Mouse (Mus musculus) liver, embryonic 16.5 days (tissue): ENCODE measurements around the gene Gm45021. TPM values are rescaled to one million over a fixed set of nuclear protein-coding genes. Genes with fewer than 3 reads are reported as not detected.

ENCODE experiments used
- ATAC-seq: fragments of 200-750 bp; cut with Nextera tagmentation; 2 replicates; pipeline ENCODE4 v1.8.0; 2017; ENCODE audit warnings: low read depth, mild to moderate bottlenecking, moderate number of reproducible peaks, moderate library complexity
- H3K27ac ChIP-seq: fragments of 300-500 bp; sonication (generic); 2 replicates; pipeline ENCODE4 v1.5.1; 2014; ENCODE audit warnings: mild to moderate bottlenecking, low read length
- H3K27me3 ChIP-seq: fragments of 300-500 bp; sonication (generic); 2 replicates; pipeline ENCODE4 v1.6.1; 2014; ENCODE audit warnings: low read depth, low read length, mixed read lengths; ENCODE audit not compliant: control insufficient read depth, insufficient read depth
- H3K36me3 ChIP-seq: fragments of 300-500 bp; sonication (generic); 2 replicates; pipeline ENCODE4 v1.6.1; 2014; ENCODE audit warnings: mild to moderate bottlenecking; ENCODE audit not compliant: control insufficient read depth, insufficient read depth
- H3K4me1 ChIP-seq: fragments of 300-500 bp; sonication (generic); 2 replicates; pipeline ENCODE4 v1.6.1; 2014; ENCODE audit warnings: low read depth, low read length, mixed read lengths; ENCODE audit not compliant: control insufficient read depth
- H3K4me2 ChIP-seq: fragments of 300-500 bp; sonication (generic); 2 replicates; pipeline ENCODE4 v1.6.1; 2014; ENCODE audit warnings: low read depth, low read length, mixed read lengths
- H3K4me3 ChIP-seq: fragments of 300-500 bp; sonication (generic); 2 replicates; pipeline ENCODE4 v1.5.1; 2014; ENCODE audit warnings: low read depth, mild to moderate bottlenecking, low read length
- H3K9ac ChIP-seq: fragments of 300-500 bp; sonication (generic); 2 replicates; pipeline ENCODE4 v1.6.1; 2014; ENCODE audit warnings: low read depth, low read length
- H3K9me3 ChIP-seq: fragments of 300-500 bp; sonication (generic); replicated peaks from 2 replicates; pipeline ENCODE4 v1.6.1; 2016; ENCODE audit warnings: low read length; ENCODE audit not compliant: control insufficient read depth
- WGBS: fragments of 180-500 bp; shearing (Covaris S2); extraction: QIAGEN DNeasy Blood & Tissue Kit; methylation state at CpG from one replicate; pipeline ENCODE4 v1.1.7; 2014; ENCODE audit not compliant: insufficient replicate concordance; 5-methylcytosine and 5-hydroxymethylcytosine counted together
- polyA plus RNA-seq: library from polyadenylated mRNA; unstranded; fragments of >200 nt; fragmentation: Nextera tagmentation; extraction: Ambion mirVana; gene quantifications from 2 replicates; pipeline ENCODE4 v1.2.1, GENCODE M21; 2015

Gene Gm45021
- polyA plus RNA-seq = not detected in 2 replicates

DNA sequence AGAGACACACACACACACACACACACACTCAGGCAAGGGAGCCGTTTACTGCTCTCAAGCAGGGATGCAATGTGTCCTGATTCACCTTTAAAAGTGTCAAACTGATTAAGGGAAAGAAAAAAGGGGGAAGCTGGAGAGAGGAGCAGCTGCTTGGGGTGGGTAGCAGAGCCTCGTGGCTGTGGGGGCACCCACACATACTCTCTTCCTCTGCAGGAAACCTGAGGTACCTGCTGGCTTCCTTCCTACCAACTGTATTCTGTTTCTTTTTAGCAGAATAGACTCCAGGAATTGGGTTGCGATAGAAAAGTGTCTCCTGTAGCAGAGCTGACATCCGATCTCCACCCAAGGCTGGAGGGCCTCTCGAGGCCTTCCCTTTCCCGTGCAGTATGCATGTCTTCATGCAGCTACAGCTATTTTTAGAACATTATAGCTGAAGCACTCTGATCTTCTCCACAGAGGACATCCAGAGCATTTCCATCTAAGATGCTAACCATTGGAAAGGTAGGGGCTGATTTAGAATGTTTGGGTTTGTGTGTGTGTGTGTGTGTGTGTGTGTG lies at the start of gene Gm45021:
Gene Gm45021, plus strand, starts transcription at position 417 of the 557 bp plus-strand sequence.
- Histone ChIP-seq H3K9me3 (no peaks in the 10 kb centered on the region), H3K36me3 (no peaks in the 10 kb centered on the region), H3K4me1 (peaks cover 7% of the 10 kb centered on the region), H3K27ac (no peak within 1 kb of the TSS), H3K27me3 (no peaks in the 10 kb centered on the region), H3K9ac (no peak within 1 kb of the TSS), H3K4me3 (no peak within 1 kb of the TSS), H3K4me2 (no peak within 1 kb of the TSS)
- WGBS = 12% methylated on average over 6 of the region's 6 CpGs
- no peak for ATAC-seq

DNA sequence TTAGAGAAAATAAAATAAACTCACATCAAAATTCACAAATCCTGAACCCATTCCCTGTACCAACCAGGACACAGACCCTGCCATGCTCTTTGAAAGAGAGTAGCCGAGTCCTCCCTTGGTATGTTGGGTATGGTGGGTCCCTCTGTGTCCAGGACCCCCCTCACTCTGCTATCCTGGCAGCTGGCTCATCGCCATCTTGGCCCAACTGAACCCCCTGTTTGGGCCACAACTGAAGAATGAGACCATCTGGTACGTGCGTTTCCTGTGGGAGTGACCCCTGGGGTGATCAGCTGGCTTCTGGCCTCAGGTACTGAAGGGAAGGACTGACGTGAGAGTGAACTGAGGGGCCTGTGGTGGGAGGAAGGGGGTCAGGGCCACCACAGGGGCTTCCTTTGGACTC lies 49.5 kb upstream of the Gm45021 start:
- ATAC-seq = no peak
- no peak overlapping the region for H3K4me3 ChIP-seq
- H3K4me2 ChIP-seq = no peak overlapping the region
- H3K36me3 ChIP-seq = no peaks in the 10 kb centered on the region
- no peak overlapping the region for H3K9ac ChIP-seq
- H3K27ac ChIP-seq = no peak overlapping the region
- H3K27me3 ChIP-seq = no peaks in the 10 kb centered on the region
- no peaks in the 10 kb centered on the region for H3K4me1 ChIP-seq
- no peaks in the 10 kb centered on the region for H3K9me3 ChIP-seq
- 58% methylated on average over 5 of the region's 5 CpGs for WGBS

DNA sequence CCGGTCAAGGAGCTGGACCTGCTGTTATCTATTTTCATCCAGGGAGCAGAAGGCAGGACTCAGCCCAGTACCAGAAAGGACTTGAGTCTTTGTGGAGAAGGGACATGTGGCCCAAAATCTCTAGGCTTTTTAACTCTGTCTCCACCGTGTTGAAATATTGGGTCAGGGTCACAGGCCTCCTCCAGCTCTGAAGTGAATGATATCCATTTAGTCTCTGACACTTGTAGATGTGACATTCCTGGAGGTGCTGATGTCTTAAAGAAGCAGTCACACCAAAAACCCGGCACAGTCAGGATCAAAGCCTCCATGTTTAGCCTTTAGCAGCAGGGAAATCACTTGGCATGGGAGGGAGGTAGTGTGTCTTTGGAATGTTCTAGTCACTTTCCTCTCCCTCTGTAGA lies 48.7 kb upstream of the Gm45021 start:
- Histone ChIP-seq H3K27ac (no peak overlapping the region), H3K27me3 (no peaks in the 10 kb centered on the region), H3K4me3 (no peak overlapping the region), H3K9me3 (no peaks in the 10 kb centered on the region), H3K4me2 (no peak overlapping the region), H3K9ac (no peak overlapping the region), H3K36me3 (no peaks in the 10 kb centered on the region), H3K4me1 (no peaks in the 10 kb centered on the region)
- no peak for ATAC-seq
- WGBS = 54% methylated on average over 3 of the region's 3 CpGs

DNA sequence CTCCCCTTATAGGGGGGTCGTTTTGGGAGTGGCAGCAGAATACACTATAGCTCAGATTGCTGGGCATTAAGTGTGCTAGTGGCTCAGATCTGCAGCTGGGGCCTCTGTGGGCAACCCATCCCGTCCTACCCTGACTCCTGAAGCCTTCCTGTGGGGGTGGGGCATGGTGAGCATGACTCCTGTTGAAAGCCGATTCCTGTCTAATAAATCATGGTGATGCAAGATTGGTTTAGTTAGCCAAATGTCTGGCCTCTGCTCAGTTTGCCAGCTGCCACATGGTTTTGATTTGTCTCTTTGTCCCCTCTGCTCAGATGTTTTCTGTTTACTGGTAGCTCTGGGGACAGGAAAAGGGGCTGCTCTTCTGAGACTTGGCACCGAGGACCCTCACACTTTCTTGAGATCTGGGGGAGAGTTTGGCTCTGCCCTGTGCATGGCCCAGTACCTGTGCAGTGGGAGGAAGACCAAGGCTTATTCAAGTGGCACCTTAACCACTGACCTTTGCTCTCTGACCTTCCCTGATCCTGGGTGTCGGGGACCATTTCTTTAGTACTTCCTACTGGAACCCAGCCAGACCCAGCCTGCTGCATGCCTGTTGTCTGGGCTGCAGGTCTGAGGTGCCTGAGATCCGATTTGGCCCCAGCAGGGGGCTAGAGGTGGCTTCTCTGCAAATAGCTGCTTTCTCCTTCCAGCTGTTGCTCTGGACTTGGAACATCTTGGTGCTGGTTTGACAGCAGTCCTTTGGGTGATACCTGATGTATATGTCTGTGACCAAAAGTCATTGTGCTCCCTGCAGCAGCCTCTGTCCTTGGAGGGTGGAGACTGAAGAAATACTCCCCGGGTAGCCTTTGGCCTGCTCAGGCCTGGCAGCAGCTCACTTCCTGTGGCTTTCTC lies 47.6 kb upstream of the Gm45021 start:
- H3K4me2 ChIP-seq = no peak overlapping the region
- 18% methylated on average over 7 of the region's 7 CpGs for WGBS
- H3K27ac ChIP-seq = no peak overlapping the region
- no peak for ATAC-seq
- no peaks in the 10 kb centered on the region for H3K27me3 ChIP-seq
- no peaks in the 10 kb centered on the region for H3K36me3 ChIP-seq
- no peak overlapping the region for H3K9ac ChIP-seq
- H3K4me1 ChIP-seq = no peaks in the 10 kb centered on the region
- no peak overlapping the region for H3K4me3 ChIP-seq
- H3K9me3 ChIP-seq = no peaks in the 10 kb centered on the region

DNA sequence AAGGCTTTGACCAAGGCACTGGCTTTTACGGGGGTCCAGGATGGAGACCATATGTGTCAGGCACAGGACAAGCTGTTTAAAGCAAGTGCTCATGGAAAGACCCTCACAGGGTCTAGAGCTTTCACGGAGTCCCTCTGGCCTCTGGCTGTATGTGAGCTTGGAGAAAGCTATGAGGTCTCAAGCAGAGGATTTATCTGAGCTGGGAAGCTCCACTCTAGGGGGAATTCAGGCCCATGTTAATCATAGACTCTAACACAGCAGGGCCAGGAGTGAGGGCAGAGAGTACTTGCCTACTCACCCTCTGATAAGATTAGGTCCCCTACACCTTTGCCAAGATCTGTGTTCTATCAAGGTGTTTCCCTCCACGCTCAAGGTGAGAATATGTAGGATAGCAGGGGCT lies 46.8 kb upstream of the Gm45021 start:
- Histone ChIP-seq H3K9ac (no peak overlapping the region), H3K27ac (no peak overlapping the region), H3K4me2 (no peak overlapping the region), H3K27me3 (no peaks in the 10 kb centered on the region), H3K4me3 (no peak overlapping the region), H3K4me1 (no peaks in the 10 kb centered on the region), H3K36me3 (no peaks in the 10 kb centered on the region), H3K9me3 (no peaks in the 10 kb centered on the region)
- WGBS = 64% methylated on average over 3 of the region's 3 CpGs
- ATAC-seq = no peak

DNA sequence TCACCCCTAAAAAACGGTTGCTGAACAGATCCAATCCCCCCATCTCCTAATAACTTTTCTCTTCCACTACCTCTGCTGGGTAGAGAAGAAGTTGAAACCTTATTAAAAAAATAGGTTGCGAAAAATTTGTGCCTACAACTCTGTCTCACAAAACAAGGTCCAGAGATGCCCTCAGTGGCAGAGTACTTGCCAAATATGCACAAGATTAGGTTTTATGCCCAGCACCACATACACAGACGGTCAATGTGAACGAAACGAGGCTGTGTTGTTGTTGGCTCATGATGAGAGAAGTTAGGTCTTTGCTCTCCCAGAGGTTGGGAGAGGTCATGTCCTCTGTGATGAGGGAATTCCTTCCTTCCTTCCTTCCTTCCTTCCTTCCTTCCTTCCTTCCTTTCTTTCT lies 44.2 kb upstream of the Gm45021 start:
- H3K27ac ChIP-seq = no peak overlapping the region

DNA sequence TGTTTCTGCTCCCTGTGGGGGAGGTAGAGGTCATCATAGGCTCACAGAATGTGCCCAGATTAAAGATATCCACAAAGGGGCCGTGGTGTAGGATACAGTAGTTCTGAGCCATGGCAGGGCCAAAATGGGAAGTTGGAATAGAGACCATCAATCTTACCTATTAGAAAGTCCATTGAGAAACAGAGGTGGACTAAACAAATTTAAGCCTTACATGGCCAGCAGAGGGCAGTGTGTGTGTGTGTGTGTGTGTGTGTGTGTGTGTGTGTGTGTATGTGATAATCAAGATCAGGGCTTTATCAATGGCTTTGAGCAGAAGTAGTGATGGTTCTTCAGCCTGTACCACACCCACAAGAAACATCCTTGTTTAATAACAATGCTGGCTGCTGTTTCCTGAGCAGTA lies 43.1 kb upstream of the Gm45021 start:
- ATAC-seq = no peak
- Histone ChIP-seq H3K9ac (no peak overlapping the region), H3K4me2 (no peak overlapping the region), H3K4me1 (no peaks in the 10 kb centered on the region), H3K27me3 (no peaks in the 10 kb centered on the region), H3K9me3 (no peaks in the 10 kb centered on the region), H3K36me3 (no peaks in the 10 kb centered on the region), H3K4me3 (no peak overlapping the region), H3K27ac (no peak overlapping the region)
- WGBS = 11% methylated on average over 1 of the region's 1 CpGs

More for the DNA sequence above, 44.2 kb upstream of the Gm45021 start:
- Histone ChIP-seq H3K4me2 (no peak overlapping the region), H3K4me3 (no peak overlapping the region), H3K9me3 (no peaks in the 10 kb centered on the region), H3K4me1 (no peaks in the 10 kb centered on the region), H3K27me3 (no peaks in the 10 kb centered on the region), H3K36me3 (no peaks in the 10 kb centered on the region), H3K9ac (no peak overlapping the region)
- no peak for ATAC-seq
- 55% methylated on average over 5 of the region's 5 CpGs for WGBS

DNA sequence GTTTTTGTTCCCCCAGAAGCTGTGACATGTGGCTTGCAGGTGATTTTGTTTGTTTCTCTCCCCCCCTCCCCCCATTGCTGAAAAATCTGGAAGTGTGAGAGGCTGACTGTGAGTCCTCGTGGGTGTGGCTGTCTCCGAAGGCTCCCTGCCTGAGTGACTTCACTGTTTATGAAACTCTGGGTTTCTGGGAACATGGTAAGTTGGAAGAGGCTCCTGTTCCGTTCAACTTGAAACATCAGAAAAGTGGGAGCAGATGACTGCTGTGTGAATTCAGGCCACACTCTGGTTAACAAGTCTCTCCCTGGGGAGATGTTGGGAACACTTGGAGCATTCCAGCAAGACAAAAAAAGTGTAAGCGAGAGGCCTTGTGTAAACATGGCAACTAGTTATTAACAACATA lies 42.6 kb upstream of the Gm45021 start:
- Histone ChIP-seq H3K9me3 (no peaks in the 10 kb centered on the region), H3K9ac (no peak overlapping the region), H3K4me2 (no peak overlapping the region), H3K4me1 (no peaks in the 10 kb centered on the region), H3K27me3 (no peaks in the 10 kb centered on the region), H3K27ac (no peak overlapping the region), H3K4me3 (no peak overlapping the region), H3K36me3 (no peaks in the 10 kb centered on the region)
- WGBS = 55% methylated on average over 4 of the region's 4 CpGs
- no peak for ATAC-seq

DNA sequence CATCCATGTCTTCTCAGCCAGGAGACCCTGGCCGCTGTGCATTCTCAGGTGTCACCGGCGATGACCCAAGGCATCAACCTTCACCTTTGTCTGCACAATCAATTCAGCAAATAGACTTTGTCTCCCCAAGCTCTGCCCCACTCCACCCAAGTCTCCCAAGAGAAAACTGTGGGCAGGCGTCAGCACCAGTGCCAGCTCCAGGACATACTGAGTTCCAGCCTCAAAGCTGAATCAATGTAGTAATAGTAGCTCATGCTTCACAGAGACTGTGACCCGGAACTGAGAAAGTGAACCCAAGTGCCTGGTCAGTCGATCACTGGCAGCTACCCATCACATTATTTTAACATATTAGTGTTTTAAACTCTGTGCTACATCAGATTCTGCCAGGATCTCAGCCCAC lies 41.1 kb upstream of the Gm45021 start:
- Histone ChIP-seq H3K9me3 (no peaks in the 10 kb centered on the region), H3K4me1 (no peaks in the 10 kb centered on the region), H3K4me3 (no peak overlapping the region), H3K9ac (no peak overlapping the region), H3K27ac (no peak overlapping the region), H3K4me2 (no peak overlapping the region), H3K36me3 (no peaks in the 10 kb centered on the region), H3K27me3 (no peaks in the 10 kb centered on the region)
- 59% methylated on average over 6 of the region's 6 CpGs for WGBS
- no peak for ATAC-seq
